Mouse (Mus musculus) heart, postnatal 25 days (tissue): ENCODE data around the gene Lypd6b. TPM values are rescaled to one million over a fixed set of nuclear protein-coding genes. Genes with fewer than 3 reads are reported as not detected.

Experiments used
- DNase-seq: peaks from one replicate; pipeline ENCODE4 v3.0.0; 2022; ENCODE audit warnings: low spot score
- intact Hi-C: fragments of 180-260 bp; cut with DNase I; formaldehyde crosslinking; loops from one replicate; pipeline ENCODE4 v1.15.1; 2025
- total RNA-seq, 2 experiments: library from RNA; stranded (reverse); gene quantifications; 2 replicates each; pipeline ENCODE4 v1.2.3; 2021

The Lypd6b gene
- total RNA-seq, 2 experiments from 2014 or later, result not detected

GRCm38 (mm10) chr2:49815696-49816320, 28.3 kb downstream of the Lypd6b start:
- intact Hi-C loops, result no loop called here

GRCm38 (mm10) chr2:49816549-49816948, 29.1 kb downstream of the Lypd6b start:
- intact Hi-C loops, result no loop called here
- no peak for DNase-seq

More at GRCm38 (mm10) chr2:49815696-49816320, 28.3 kb downstream of the Lypd6b start:
- DNase-seq, result no peak

DNA sequence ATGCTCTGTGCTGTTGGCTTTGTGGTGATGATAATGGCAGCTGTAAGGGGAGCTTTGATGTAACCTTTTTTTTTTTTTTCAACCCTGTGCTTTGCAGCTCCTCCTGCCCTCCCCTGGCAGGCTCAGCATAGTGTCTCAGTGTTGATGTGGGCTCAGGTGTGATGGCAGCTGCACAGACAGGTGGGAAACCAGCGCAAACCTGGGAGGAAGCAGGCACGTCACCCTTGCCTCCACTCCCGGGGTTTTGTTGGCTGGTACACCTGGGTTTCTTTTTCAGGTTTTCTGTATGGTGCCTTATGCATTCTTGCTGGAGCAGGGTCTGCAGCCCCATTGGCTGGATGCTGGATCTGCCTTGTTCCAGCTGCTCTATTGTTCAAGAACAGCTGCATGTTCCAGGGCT, 29.7 kb downstream of the Lypd6b start:
- intact Hi-C loops, result no loop called here
- DNase-seq, result no peak

GRCm38 (mm10) chr2:49818126-49818525, 30.6 kb downstream of the Lypd6b start:
- no peak for DNase-seq
- intact Hi-C loops, result no loop called here

- intact Hi-C loops, result no loop called here
- DNase-seq, result no peak
Observed at GRCm38 (mm10) chr2:49822312-49822711, 34.8 kb downstream of the Lypd6b start.

DNA sequence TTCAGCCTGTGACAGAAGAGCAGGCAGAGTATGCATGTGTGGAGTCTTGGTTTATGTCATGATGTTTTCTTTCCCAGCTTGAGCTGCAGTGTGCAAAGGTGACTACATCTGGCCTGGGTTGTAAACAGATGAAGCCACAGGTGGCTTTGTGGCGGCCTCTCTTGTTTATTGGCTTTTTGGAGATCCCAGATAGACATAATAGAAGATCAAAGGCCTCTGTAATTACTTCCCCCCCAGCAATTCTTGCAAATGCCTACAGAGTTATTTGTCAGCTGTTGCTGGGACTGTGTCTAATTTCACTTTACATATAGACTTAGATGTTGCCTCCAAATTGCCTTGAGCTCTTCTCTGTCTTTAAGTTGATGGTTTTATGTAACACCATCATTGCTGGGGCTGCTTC, 38.1 kb downstream of the Lypd6b start:
- no peak for DNase-seq
- intact Hi-C loops, result no loop called here

- no peak for DNase-seq
- intact Hi-C loops, result no loop called here
Observed at GRCm38 (mm10) chr2:49827756-49828155, 40.3 kb downstream of the Lypd6b start.

DNA sequence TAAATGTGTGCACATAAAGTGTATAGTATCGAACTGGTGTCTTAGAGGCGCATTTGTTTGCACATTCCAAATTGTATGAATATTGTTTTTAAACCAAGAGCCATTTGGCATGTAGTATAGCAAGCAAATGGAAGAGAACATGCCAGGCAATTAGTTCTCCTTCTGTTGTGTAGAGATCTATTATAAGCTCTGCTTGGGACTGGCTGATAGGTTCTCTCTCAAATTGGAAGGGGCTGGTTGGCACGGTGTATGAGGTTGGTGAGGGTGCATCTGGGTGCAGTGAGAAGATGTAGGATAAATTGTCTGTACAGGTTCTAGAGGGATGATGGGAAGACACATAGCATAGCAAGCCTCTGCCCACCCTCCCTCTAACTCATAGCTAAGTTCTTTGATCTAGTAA, 42.9 kb downstream of the Lypd6b start:
- no peak for DNase-seq
- intact Hi-C loops, result no loop called here

- no peak for DNase-seq
- intact Hi-C loops, result no loop called here
Observed at GRCm38 (mm10) chr2:49832277-49832803, 44.9 kb downstream of the Lypd6b start.

DNA sequence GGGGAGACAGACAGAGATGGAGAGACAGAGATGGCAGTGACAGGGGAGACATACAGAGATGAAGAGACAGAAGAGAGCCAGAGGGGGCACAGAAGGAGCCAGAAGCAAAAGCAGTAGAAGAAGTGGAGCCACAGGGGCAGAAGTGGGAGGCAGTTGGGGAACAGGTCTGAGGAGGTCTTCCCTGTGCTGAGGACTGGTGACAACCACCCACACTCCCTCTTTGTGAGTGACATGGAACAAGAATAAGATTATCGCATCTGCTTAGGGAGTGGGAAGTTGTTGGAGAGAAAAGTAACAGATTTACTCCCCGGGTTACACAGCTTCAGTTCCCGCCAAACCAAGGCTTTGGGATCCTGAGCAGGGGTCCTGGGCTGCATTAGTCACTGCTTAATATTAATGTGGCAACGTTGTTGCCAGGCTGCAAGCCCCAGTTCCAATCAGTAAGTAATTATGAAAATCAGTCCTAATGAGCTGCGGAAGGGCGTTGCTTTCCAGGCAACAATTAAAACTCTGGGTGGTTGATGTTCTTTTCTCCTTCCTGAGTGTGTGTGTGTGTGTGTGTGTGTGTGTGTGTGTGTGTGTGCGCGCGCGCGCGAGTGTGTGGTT, 50.1 kb downstream of the Lypd6b start:
- intact Hi-C loops, result no loop called here
- DNase-seq, result no peak

DNA sequence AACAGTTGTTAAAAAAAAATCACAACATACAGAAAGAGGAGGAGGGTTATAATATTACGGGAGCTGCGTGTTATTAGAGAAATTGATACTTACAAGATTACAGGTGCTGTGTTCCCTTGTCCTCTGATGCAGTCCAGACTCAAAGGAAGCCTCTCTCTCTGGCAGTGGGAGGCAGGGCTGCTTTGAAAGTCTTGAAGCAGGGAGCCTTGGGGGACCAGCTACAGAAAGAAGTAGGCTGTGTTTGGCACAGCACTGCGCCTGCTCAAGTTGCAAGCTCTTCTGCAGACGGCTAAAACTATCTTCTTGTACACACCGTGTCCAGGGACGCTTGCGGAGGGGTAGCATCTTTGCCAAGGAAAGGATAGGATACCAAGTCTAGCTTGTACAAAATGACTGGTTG, 51.1 kb downstream of the Lypd6b start:
- intact Hi-C loops, result no loop called here
- DNase-seq, result no peak

- peak; percentile 15 for DNase-seq
- intact Hi-C loops, result no loop called here
Observed at GRCm38 (mm10) chr2:49840573-49840972, 53.1 kb downstream of the Lypd6b start.

GRCm38 (mm10) chr2:49841089-49841488, 53.6 kb downstream of the Lypd6b start:
- no peak for DNase-seq
- intact Hi-C loops, result no loop called here

DNA sequence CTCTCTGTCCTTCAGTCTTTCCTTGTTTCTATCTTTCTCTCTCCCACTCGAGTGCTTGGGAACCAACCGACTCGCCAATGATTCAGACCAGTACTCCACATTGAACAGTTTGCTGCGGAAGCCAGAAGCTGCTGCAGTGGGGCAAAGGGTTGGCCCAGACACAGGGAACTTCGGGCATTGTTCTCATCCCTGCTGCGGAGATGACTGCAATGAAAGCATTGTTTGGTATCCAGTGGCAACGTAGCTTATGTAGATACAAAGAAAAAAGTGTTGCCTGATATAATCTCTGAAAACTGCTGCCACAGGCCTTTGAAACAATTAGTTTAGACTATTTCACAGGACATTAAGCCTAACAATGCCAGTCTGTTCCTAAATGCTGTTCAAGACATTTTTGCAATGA, 57.6 kb downstream of the Lypd6b start:
- intact Hi-C loops, result no loop called here
- DNase-seq, result no peak

- no peak for DNase-seq
- intact Hi-C loops, result no loop called here
Observed at GRCm38 (mm10) chr2:49846097-49846496, 58.6 kb downstream of the Lypd6b start.

DNA sequence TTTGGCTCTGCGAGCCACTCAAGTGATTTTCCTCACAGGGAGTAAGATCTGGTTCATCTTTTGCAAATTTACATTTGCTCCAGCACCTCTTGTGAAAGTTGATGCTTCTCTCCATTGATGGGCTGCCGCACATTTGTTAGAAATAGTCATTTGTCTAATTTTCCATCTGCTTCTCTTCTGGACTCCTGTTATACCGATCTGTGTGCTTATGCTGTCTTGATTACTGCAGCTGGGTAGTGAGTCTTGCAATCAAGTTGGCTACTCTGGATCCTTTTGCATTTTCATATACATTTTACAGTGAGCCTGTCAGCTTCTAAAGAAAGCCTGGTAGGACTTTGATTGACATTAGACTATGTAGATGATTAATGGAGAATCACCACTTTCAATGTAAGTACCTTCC, 59.4 kb downstream of the Lypd6b start:
- intact Hi-C loops, result no loop called here
- no peak for DNase-seq

DNA sequence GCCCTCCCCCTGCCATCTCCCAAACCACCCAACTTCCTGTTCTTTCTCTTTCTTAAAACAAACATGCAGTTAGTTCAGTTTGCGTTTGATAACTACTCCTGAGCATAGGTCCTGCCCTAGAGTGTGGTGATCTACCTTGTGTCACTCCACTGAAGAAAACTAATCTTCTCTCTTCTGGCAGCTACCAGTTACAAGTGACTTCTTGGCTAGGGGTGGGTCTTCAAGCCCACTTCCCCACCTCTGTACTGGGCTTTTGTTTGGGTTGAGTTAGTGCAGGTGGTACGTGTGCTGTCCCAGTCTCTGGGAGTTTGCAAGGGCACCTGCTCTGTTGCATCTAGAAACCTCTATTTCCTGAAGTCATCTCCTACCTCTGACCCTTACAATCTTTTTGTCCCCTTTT, 60.3 kb downstream of the Lypd6b start:
- intact Hi-C loops, result no loop called here
- DNase-seq, result no peak

DNA sequence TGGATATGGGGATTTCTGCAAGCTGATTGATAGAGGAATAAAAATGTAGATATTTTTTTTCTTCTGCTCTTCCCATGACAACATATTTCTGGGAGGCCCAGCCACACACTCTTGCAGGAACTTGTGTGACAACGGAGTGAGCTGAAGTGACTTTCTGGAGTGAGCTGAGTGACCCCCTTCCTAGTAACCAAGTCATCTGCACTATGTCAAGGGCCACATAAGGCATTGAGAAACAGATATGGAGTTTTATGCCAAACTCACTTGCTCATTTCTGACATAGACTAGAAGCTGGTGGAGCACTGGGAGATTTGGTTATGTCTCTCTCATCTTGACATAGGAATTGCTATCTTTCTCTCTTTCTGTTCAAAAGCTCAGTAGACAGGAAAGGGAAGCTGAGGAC, 62.3 kb downstream of the Lypd6b start:
- DNase-seq, result no peak
- intact Hi-C loops, result no loop called here

DNA sequence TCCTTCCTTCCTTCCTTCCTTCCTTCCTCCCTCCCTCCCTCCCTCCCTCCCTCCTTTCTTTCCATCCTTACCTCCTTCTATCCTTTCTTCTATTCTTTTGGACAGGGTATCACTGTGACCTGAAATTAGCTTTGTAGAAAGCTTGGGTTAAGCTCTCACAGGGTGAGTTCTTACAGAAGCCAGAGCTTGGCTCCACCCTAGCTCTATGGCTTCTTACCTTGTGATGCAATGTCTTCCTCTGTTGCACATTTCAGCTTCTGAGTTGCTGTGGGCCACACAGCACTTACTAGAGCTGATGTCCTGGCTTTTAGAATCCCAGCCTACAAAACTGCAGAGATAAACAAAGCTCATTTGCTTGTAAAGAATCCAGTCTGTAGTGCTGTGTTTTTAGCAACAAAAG, 64.5 kb downstream of the Lypd6b start:
- no peak for DNase-seq
- intact Hi-C loops, result no loop called here

DNA sequence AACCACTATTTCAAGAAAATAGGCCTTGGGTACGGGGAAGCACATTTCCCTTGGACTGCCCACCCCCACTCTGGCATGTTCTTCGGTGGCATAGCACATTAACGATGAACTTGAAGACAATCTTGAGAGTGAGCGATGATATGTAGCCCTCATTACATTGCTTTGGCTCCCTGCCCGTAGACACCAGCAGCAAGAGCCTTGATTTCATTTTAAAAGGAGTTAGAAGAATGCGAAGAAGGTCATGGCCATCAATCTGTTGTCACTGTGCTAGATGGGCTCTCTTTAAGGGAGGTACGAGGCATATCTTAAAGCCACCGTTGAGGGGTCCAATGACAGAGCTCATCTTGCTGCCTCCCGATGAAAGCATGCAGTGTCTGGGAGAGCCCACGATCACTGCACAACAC, 68.7 kb downstream of the Lypd6b start:
- intact Hi-C loops, result no loop called here
- DNase-seq, result no peak

DNA sequence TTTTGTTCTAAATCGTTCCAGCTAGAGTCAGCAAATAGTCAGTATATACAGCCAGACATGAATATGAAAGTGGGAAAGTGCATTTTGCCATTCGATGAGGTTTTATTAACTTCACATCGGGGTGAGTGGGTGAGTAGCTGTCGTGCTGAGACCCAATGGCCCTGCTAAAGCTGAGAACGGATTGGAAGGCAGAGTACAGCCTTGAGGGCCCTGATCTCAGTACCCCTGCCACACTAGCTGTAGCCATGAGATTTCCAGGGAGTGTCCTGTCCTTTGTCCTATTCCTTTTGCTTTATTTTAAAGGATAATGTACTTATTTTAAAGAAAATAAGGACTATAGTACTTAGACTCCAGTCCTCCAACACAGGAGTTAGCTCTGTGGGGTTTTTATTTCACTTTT, 69.1 kb downstream of the Lypd6b start:
- intact Hi-C loops, result no loop called here
- no peak for DNase-seq
